Mouse (Mus musculus) heart, postnatal 0 days (tissue): ENCODE results near the gene Ankrd22. TPM values are rescaled to one million over a fixed set of nuclear protein-coding genes. Genes with fewer than 3 reads are reported as not detected.

Experiments used
- ATAC-seq: fragments of 200-750 bp; cut with Nextera tagmentation; 2 replicates; pipeline ENCODE4 v1.8.0; 2017; ENCODE audit warnings: low read depth, moderate number of reproducible peaks, moderate library complexity; ENCODE audit not compliant: insufficient read depth
- DNase-seq: peaks from one replicate; pipeline ENCODE4 v3.0.0-alpha.2; 2016; ENCODE audit warnings: low spot score
- H3K27ac ChIP-seq: fragments of 300-500 bp; sonication (generic); 2 replicates; pipeline ENCODE4 v1.5.1; 2014; ENCODE audit warnings: low read depth, mild to moderate bottlenecking
- H3K27me3 ChIP-seq: fragments of 300-500 bp; sonication (generic); 2 replicates; pipeline ENCODE4 v1.6.1; 2014; ENCODE audit warnings: low read length, mixed read lengths; ENCODE audit not compliant: control insufficient read depth, insufficient read depth
- H3K36me3 ChIP-seq: fragments of 300-500 bp; sonication (generic); replicated peaks from 2 replicates; pipeline ENCODE4 v1.6.1; 2014; ENCODE audit warnings: low read length, mixed read lengths; ENCODE audit not compliant: control insufficient read depth, insufficient read depth
- H3K4me1 ChIP-seq: fragments of 300-500 bp; sonication (generic); 2 replicates; pipeline ENCODE4 v1.6.1; 2014; ENCODE audit warnings: antibody characterized with exemption; ENCODE audit not compliant: control insufficient read depth, insufficient read depth
- H3K4me2 ChIP-seq: fragments of 300-500 bp; sonication (generic); 2 replicates; pipeline ENCODE4 v1.6.1; 2014; ENCODE audit warnings: low read depth, mild to moderate bottlenecking, low read length, moderate library complexity
- H3K4me3 ChIP-seq: fragments of 300-500 bp; sonication (generic); 2 replicates; pipeline ENCODE4 v1.5.1; 2014; ENCODE audit warnings: low read depth, low read length
- H3K9ac ChIP-seq: fragments of 300-500 bp; sonication (generic); replicated peaks from 2 replicates; pipeline ENCODE4 v1.6.1; 2014; ENCODE audit warnings: low read depth, low read length, mixed read lengths
- H3K9me3 ChIP-seq: fragments of 300-500 bp; sonication (generic); replicated peaks from 2 replicates; pipeline ENCODE4 v1.6.1; 2016; ENCODE audit warnings: low read length; ENCODE audit not compliant: control insufficient read depth
- CTCF ChIP-seq: IDR thresholded peaks from 2 replicates; pipeline ENCODE4 v1.5.1; 2016; ENCODE audit warnings: antibody characterized with exemption, control low read depth, low read depth
- EP300 ChIP-seq: IDR thresholded peaks from 2 replicates; pipeline ENCODE4 v1.6.1; 2016; ENCODE audit warnings: antibody characterized with exemption, low read depth
- WGBS: fragments of 180-500 bp; shearing (Covaris S2); extraction: QIAGEN DNeasy Blood & Tissue Kit; methylation state at CpG from one replicate; pipeline ENCODE4 v1.1.7; 2014; 5-methylcytosine and 5-hydroxymethylcytosine counted together
- polyA plus RNA-seq: library from polyadenylated mRNA; unstranded; fragments of >200 nt; fragmentation: Nextera tagmentation; extraction: Ambion mirVana; gene quantifications from 2 replicates; pipeline ENCODE4 v1.2.1, GENCODE M21; 2015
- total RNA-seq: library from RNA; depleted of rRNA; stranded (reverse); fragments of >200 nt; gene quantifications from 2 replicates; pipeline ENCODE4 v1.2.3, GENCODE M21; 2014; ENCODE audit warnings: low replicate concordance

The Ankrd22 gene
- total and polyA plus RNA-seq, 2 experiments from 2014 or later: 0.34 TPM; not detected in 1

DNA sequence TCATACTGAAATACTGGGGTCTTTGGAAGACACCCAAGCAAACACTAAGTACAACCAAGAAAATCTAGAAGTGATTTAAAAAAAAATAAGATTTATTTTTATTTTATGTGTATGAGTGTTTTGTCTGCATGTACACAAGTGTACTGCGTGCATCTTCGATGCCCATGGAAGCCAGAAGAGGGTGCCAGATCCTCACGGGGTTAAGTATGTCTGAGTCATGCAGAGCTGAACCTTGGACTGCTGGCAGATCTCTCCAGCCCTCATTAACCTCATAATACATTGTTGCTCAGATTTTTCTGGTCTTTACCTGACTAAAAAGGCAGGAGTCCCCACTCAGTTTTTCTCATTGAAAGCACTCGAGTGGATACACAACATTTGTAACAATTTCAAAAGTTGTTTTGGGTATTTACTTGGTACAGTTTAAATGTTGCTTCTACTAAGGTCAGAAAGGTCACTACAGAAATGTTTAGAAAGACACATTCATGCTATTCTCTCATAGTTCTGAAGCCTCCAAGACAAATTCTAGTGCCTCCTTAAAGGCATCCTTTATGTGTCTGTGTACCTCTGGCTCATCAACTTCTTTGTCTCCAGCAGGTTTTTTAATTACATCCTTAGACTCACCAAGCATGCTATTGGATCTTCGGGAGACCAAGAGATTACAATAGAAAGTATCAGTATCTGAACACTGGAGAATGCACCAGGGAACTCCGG is 27.0 kb downstream of the Ankrd22 start:
- no peak for TF ChIP-seq CTCF
- TF ChIP-seq EP300: no peak
- Histone ChIP-seq H3K4me1 (no peaks in the 10 kb centered on the region), H3K9ac (no peak overlapping the region), H3K9me3 (no peaks in the 10 kb centered on the region), H3K27ac (no peak overlapping the region), H3K36me3 (no peaks in the 10 kb centered on the region), H3K27me3 (no peaks in the 10 kb centered on the region), H3K4me2 (no peak overlapping the region), H3K4me3 (no peak overlapping the region)
- DNase-seq: no peak
- 82% methylated on average over 6 of the region's 6 CpGs for WGBS
- ATAC-seq: no peak

DNA sequence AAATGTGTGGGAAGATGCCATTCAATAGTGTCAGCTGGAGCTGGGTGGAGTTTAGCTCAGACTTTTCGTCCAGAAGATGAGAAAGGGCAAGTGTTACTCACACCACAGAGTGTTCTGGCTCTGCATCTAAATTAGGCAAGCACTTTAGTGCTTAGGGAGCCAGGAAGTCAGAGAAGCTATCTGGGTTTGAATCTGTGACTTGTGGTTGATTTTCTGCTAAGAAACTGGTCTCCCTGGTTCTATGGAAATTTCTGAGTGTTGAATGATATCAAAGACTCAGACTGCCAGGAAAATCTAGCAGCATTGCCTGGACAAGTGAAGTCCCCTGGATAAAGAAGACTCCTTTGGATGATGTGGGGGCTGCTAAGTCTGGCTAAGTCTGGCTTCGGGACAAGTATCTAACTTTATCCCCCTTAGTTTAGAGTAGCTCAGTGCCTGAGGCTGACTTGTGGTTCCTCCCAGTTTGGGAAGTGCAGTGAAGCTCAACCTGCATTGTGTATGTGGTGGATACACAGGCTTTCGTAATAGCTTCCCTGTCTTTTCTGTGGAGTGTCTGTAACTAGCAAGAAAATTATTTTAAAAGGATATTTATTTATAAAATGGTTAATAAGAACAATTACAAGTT is 45.6 kb downstream of the Ankrd22 start:
- Histone ChIP-seq H3K9ac (no peak overlapping the region), H3K27ac (no peak overlapping the region), H3K4me1 (no peaks in the 10 kb centered on the region), H3K27me3 (no peaks in the 10 kb centered on the region), H3K9me3 (no peaks in the 10 kb centered on the region), H3K4me2 (no peak overlapping the region), H3K4me3 (no peak overlapping the region), H3K36me3 (no peaks in the 10 kb centered on the region)
- WGBS: 44% methylated on average over 3 of the region's 3 CpGs
- ATAC-seq (no peak), DNase-seq (no peak)
- TF ChIP-seq EP300 (no peak), CTCF (no peak)

DNA sequence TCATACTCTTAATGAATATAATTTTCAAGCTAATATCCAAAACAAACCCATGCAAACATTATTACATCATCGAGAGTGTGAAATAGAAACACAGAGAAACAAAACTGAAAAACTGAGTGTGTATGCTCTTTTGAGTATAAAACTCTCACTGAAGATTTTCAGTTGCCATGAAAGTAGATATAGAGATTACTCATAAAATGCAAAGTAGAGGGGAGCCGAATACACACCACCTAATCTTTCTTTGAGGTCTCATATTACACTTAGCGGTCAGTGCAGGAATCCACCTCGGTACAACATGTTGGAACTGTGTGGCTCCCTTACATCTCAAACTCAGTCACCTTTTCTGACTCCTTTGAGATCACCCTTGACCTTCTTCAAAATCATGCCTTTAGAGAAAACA is 46.2 kb downstream of the Ankrd22 start:
- Histone ChIP-seq H3K36me3 (no peaks in the 10 kb centered on the region), H3K9me3 (no peaks in the 10 kb centered on the region), H3K4me2 (no peak overlapping the region), H3K4me3 (no peak overlapping the region), H3K27me3 (no peaks in the 10 kb centered on the region), H3K9ac (no peak overlapping the region), H3K27ac (no peak overlapping the region), H3K4me1 (no peaks in the 10 kb centered on the region)
- ATAC-seq (no peak), DNase-seq (no peak)
- WGBS: 61% methylated on average over 4 of the region's 4 CpGs
- TF ChIP-seq EP300: no peak
- no peak for TF ChIP-seq CTCF

DNA sequence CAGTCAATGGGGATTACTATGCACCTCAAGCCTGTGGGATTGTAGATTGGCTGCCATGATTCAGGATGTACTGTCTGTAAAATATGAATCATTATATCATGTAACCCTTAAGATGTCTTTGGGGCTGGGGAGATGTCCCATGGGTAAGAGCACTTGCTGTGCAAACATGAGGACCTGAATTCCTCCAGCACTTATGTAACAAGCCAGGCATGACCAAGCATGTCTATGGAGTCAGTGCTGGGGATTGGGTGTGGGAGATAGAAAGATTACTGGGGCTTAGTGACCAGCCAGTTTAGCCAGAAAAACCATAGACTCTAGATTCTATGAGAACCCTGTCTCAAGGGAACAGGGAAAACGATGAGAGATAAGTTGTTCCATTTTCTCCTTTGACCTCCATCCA is 46.8 kb downstream of the Ankrd22 start:
- Histone ChIP-seq H3K4me3 (no peak overlapping the region), H3K27ac (no peak overlapping the region), H3K27me3 (no peaks in the 10 kb centered on the region), H3K9ac (no peak overlapping the region), H3K4me2 (no peak overlapping the region), H3K9me3 (no peaks in the 10 kb centered on the region), H3K36me3 (no peaks in the 10 kb centered on the region), H3K4me1 (no peaks in the 10 kb centered on the region)
- WGBS: 76% methylated on average over 1 of the region's 1 CpGs
- ATAC-seq: no peak
- DNase-seq: no peak
- TF ChIP-seq CTCF (no peak), EP300 (no peak)

DNA sequence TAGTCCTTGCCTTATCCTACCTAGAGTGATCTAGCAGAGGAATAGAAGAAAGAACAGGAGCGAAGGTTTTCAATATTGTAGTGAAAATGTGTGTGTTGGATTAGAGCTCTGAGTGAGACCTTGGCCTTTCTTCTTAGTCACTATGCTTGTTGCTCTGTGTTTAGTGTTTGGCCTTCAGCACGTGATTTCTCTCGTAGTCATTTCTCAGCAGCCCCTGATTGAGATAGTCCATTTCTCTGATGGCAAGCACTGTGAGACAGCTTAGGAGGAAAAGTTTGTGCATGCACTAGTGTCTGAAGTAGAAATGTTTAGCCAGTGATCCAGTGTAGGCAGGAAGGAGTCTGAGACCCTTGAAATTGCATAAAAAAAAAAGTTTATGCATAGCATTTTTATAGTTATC is 61.0 kb downstream of the Ankrd22 start:
- ATAC-seq: no peak
- no peak for DNase-seq
- 85% methylated on average over 3 of the region's 3 CpGs for WGBS
- no peaks in the 10 kb centered on the region for H3K4me1 ChIP-seq
- no peak for TF ChIP-seq EP300
- no peak for TF ChIP-seq CTCF
- H3K4me2 ChIP-seq: no peak overlapping the region
- H3K27me3 ChIP-seq: no peaks in the 10 kb centered on the region
- H3K9ac ChIP-seq: no peak overlapping the region
- H3K4me3 ChIP-seq: no peak overlapping the region
- no peak overlapping the region for H3K27ac ChIP-seq
- H3K36me3 ChIP-seq: no peaks in the 10 kb centered on the region
- no peaks in the 10 kb centered on the region for H3K9me3 ChIP-seq

DNA sequence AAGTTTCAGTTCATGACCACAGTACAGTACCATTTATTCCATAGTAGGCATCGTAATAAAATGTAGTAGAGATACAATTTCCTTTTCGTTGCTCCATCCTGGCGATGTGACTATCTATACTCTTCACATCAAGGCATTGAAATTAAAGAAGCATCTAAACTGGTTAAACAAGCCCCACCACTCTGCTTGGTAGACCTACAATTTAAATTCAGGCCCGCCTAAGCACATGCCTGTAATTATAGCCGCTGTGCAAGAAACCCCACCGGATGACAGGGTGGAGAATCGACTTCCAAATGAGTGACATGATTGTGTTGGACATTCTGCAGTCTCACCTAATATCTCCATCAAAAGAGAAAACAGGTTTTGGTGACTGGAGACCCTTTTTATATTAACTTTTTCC is 64.0 kb downstream of the Ankrd22 start:
- Histone ChIP-seq H3K27ac (no peak overlapping the region), H3K9ac (no peak overlapping the region), H3K36me3 (no peaks in the 10 kb centered on the region), H3K4me1 (no peaks in the 10 kb centered on the region), H3K9me3 (no peaks in the 10 kb centered on the region), H3K27me3 (no peaks in the 10 kb centered on the region), H3K4me3 (no peak overlapping the region), H3K4me2 (no peak overlapping the region)
- 81% methylated on average over 7 of the region's 7 CpGs for WGBS
- no peak for DNase-seq
- TF ChIP-seq CTCF: no peak
- TF ChIP-seq EP300: no peak
- no peak for ATAC-seq
